Mouse (Mus musculus): ENCODE data around the gene Wwp2. TPM values are rescaled to one million over a fixed set of nuclear protein-coding genes. Genes with fewer than 3 reads are reported as not detected.
"Not testable (repeated sequence)": the region's sequence is repeated elsewhere in the genome, so short reads cannot be mapped to it uniquely, and the experiment has no call there.

Gene Wwp2
- total RNA-seq, 2 experiments from 2014 or later: 15.2 to 23.4 TPM

DNA sequence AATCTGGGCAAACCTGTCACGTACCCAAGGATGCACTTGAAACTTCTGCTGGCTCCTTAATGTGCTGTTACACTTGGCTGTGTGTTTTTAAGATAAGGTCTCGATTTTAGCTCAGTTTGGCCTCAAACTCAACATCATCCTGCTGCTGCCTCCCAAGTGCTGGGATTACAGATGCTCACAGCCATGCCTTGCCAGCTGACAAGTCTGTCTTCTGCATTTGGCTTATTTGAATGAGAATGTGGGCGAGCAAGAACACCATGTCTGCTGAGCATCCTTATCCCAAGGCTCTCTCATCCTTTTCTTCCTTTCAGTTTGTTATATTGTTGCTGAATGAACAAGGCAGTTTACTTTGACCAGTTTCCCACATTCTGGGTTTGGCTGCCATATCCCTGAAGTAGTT, 39.4 kb downstream of the Wwp2 start:
- no peak for DNase-seq

DNA sequence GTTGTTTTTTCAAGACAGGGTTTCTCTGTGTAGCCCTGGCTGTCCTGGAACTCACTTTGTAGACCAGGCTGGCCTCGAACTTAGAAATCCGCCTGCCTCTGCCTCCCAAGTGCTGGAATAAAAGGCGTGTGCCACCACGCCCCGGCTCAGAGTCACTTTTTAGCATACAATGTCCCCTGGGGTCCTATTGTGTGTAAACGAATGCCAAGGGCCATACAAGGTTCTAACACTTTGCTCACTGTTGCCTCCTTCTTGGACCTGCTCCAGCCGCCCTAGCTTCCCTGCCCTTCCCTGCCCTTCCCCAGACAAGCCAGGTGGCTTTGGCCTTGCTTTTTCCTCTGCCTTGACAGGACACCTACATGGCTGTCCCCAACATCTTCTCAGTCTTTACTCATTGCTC, 40.6 kb downstream of the Wwp2 start:
- DNase-seq: not testable (repeated sequence)

DNA sequence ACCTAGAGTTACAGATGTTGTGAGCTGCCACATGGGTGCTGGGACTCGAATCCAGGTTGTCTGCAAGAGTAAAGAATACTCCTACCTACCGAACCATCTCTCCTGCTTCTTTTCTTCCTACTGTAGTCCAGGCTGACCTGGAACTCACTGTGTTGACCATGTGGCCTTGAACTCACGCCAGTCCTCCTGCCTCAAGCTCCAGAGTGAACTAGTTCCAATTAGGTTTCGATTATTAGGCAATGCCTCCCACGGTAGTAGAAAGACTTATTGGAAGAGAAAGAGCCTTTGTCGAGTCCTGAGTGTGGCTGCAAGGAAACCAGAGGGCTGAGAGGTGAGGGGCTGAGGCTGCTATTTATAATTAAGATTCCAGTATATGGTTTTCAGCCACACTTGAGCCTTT, 42.6 kb downstream of the Wwp2 start:
- no peak for DNase-seq

DNA sequence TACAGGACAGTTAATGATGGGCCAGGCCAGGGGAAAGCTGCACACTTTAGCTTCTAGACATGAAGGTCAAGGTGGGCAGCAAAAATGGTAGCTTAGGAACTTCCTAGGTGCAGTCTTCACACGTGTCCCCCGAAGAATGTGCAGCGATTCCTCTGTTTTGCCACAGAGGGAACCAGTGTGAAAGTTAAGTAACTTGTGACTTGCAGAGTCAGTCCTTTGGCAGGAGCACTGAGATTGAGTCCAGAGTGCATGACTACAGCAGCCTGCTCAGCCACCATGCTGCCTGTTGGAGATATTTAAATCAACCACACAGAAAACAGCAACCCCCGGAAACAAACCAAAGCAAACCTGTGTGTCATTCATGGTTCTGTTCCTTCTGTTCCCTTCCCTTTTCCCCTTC, 44.3 kb downstream of the Wwp2 start:
- DNase-seq: no peak

DNA sequence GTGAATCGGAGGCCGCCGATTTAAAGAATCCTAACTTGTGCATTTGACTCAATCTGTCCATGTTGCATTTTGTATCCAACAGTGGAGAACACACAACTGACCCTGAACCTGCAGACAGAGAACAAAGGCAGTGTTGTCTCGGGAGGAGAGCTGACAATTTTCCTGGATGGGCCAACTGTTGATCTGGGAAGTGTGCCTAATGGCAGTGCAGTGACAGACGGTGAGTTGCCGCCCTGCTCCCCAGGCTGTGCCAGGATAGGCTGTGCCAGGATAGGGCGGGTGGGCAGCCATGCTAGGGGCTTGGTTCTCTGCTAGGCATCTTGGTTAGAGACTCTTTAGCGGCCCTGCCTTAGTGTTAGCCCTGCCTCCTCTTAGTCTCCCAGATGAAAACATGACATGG, 47.1 kb downstream of the Wwp2 start:
- DNase-seq: no peak

DNA sequence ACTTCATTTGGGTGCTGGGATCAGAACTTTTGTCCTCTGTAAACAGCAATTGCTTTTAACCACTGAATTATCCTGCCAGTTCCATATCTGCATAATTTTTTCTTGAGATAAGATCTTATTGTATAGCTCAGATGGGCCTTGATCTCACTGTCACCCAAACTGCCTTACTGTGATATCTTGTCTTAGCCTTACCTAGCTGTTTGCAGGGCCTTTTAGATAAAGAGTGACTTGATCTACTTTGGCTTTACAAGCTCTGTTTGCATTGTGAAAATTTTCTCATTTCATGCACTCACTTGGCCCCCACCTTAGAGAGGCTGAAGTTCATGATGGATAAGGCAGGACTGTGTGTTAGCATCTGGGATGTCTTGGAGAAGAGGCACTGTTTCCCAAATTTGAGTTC, 48.8 kb downstream of the Wwp2 start:
- no peak for DNase-seq

DNA sequence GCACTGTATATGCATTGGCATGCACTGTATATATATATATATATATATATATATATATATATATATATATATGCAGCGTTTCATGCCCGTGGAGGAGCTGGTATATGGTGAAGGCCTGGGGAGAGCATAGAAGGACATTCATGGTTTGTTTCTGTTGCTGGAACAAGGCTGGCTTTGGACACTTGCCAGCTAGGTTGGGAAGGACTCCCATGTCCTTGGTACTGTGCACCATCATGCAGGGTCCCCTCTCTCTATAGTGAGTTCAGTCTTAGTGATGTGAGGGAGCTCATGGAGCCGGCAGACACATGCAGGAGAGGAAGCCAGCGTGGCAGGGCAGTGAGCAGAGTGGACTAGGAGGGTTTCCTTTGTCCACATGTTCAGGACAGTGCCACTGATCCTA, 52.4 kb downstream of the Wwp2 start:
- DNase-seq: no peak

DNA sequence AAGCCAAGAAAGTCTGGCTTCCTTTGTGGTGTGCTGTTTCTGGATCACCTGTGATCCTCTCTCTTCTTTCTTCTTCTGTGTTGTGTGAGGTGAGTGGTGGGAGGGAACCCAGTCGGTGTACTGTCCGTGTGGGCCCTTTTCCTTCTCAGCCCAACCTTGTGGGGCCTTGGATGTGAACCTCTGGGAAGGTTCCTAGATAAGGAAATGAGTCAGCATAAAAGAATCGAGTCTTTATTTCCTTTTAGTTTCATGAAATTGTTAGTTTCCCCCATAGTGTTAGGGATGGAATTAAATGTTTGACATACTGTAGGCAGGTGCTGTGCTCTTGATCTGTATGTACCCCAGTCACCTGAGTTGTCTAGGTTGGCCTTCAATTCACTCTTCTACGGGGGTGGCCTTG, 52.9 kb downstream of the Wwp2 start:
- no peak for DNase-seq

DNA sequence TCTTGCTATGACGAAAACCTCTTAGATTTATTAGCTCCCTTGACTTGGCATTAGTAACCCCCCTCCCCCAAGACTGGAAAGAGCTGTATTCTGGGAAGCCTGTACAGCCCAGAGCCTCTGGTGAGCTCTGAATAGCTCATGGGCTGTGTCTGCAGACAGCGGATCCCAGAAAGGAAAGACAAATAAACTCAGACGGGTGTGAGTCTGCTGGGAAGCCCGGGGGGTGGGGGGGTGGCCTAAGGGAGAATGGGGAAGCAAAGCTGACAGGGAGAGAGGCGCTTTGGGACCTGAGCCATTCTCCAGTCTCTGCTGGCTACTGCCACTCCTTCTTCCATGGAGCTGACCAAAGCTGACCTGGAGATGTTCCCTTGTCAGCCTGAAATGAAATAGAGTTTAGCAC, 53.8 kb downstream of the Wwp2 start:
- DNase-seq: no peak

DNA sequence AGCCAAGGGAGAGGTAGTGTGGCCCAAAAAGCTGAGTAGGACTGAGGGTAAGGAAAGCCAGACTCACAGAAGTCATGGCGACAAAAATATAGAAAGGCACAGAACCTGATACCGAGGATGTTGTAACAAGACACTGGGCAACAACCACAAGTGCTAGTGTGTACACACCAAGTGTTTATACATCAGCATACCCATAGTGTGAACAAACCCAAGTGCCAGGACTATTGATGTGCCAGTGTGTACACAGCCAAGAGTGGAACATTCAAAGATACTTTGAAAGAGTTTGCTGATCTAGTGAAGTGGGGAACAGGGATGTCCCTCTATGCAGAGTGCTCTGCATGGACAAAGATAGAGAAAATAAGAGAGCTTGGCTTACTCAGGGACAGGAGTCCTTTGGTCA, 54.5 kb downstream of the Wwp2 start:
- DNase-seq: no peak

DNA sequence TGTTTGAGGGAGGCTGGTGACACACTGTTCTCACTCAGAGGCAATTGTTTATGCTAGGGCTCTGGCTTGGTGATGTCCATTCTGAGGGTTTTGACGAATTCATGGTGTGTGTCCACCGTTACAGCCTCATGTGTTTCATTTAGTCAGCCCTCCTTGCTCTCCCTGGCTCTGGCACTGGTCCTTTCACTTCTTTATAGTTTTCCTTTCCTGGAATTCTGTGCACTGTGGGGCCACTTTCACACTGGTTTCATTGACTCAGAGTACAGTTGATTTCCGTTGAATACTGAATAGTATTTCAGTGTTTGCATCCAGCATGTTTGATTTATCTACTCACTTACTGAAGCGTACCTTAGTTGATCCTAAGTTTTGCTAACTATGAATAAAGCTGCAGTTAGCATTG, 55.0 kb downstream of the Wwp2 start:
- DNase-seq: no peak

DNA sequence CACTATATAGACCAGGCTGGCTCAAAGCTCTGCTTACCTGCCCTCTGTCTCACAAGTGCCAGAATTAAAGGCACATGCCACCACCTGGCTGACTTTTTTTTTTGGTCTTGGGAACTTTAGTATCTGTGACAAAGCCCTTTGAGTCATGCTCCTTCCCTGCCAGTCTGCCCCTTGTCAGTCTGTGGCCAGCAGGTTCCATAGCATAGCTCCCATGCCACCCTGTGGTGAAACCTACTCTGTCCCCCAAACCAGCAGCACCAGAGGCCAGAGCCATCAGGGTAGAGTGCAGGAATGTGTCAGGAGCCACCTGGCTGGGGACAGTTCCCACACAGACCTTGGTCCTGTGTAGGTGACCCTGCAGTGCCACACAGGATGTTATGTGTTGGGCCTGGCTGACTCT, 55.7 kb downstream of the Wwp2 start:
- no peak for DNase-seq

DNA sequence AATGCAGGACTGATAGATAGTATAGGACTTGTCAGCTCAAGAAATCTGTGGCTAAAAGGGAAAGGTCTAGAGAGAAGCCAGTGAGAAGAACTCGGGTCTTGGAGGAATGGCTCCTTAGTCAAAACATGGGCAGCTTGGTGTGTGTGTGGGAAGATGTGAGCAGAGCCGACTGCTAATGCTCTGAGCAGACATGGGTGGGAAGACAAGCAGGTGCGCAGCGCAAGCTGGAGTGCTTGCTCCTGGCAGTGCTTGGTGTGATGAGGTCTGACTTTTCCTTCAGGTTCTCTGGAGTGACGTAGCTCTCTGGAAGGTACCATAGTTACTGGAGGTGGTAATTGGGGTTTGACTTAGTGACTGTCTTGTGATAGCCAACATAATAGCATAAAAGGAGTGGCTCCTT, 56.6 kb downstream of the Wwp2 start:
- no peak for DNase-seq

DNA sequence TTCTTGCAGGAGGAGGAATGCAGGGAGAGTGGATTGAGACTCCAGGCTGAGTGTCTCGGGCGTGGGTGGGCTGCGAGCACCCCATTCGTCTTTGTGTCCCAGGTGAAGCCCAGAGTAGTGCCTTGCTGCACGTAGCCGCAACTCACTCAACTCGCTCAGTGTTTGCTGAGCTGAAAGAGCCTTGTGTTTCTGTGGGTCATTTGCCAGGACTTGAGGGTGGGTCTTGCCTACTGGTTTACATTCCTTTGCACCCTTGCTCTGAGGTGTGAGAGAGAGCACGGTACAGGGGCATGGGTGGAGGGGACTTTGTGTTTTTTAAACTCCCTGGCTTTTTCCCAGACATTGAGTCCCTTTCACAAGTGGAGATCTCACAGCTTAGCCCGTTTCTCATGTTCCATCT, 59.3 kb downstream of the Wwp2 start:
- no peak for DNase-seq

DNA sequence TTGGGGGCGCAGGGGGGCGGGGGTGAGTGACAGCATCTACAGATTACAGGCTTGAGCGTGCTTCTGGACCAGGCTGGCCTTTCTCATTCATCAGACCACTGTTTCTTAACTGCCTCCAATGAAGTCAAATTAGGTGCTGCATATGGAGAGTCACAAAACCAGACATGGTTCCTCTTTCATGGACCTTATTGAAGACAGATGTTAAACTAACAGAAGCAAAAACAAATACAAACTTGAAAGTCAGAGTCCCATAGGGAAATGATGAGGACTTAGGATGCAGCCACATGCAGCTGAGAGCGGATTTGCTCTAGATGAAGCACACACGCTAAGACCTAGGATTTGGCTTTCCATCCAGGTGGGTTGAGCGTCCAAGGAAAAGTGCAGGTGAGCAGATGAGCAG, 61.5 kb downstream of the Wwp2 start:
- DNase-seq: no peak

DNA sequence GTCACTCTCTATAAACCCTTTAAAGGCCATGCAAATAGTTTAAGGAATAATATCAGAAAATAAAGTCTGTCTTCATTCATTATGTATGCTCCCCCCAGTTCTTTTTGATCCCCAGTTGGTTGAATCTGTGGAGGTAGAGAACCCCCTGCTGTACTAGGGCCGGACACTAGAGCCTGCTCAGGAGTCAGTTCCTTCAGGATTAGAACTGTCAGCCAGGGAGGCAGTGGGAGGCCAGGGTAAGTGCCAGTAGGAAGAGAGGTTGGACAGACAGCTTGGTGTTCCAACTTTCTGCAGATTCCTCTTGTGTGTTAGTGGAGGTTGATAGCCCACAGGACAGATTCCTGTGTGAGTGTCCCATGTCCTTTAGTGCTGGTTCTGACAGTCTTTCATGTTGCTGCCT, 62.2 kb downstream of the Wwp2 start:
- no peak for DNase-seq

DNA sequence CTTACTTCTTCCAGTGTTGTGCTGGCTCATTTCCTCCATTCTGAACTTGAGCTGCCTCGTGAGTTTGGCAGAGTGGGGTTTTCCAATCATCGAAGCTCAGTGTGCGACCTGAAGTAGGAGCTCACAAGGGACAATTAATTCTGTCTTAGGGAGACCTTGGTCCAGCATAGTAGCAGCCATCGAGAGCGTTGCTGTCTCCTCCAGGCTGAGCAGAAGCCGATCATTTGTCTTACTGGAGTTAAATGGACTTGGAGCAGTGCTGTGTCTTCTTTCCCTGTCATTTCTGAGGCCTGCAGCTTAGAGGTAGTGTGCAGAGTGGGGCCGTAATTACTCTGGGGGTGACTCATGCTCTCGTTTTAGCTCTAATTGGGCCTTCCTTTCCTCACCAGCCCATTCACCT, 62.6 kb downstream of the Wwp2 start:
- no peak for DNase-seq

DNA sequence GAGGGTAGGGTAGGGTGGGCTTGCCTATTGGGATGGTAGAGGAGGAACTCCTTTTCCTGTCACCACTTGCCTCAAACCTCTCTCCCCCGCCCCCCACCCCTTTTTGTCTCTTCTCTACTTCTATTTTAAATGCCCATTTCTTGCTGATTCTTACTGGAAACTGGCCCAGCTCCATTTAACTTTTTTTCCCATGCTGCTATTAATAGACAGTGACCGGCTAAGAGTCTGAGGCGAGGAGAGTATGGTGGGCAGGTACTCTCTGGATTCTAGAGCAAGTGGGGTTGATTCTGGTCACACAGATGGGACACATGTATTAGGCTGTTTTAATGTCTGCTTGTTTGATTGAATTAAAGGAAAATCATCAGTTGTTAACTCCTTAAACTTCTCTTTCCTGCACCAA, 63.4 kb downstream of the Wwp2 start:
- no peak for DNase-seq

DNA sequence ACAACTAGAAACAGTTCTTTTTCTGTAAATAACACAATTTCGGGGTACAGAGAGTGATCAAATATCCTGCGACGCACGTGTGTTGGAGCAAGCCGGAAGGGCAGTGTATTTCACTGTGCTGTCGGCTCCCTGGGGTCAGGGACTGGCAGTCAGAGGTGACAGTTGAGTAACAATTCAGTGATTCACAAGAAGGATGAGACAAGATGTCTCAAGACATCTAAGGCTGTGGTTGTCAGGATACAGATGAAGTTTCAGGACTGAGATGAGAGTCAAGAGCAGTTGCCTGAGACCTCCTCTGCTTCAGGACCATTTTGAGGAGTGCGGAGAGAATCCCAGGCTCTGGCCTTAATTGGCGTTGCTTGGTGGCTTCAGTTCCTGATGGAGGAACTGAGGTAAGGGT, 66.2 kb downstream of the Wwp2 start:
- no peak for DNase-seq

DNA sequence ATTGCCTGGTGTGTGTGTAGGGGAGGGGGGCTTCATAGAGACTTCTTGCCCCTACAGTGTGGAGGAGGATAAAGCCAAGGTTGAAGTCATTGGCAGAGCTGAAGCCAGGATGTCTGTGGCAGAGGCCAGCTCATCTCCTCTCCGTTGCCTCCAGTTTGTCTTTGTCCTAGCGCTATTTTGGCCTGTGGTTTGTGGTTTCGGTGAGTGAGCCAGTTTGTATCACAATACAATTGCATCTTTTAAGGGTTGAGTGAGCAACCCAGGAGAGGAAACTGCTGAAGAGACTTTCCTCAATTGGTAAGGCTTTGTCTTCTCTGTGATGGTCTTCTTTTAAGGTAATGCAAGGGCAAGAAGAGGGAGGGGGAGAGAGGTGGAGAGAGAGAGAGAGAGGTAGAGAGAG, 66.8 kb downstream of the Wwp2 start:
- no peak for DNase-seq

DNA sequence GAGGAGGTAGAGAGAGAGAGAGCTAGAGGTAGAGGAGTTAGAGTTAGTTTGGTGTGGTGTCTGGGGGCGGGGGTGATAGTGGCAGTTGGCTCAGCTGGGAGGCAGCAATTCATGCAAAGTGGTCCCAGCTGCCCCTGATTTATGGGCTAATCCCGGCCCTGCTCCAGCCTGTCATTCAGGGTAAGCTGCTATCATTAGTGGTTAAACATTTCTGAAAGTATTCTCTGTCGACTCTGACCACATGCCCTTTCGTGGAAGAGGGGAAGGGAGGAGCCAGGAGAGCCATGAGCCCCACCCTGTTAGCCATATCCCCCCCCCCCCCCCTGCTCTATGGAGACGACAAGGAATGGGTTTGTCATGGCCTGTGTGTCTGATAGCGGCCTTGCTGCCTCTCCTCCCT, 67.2 kb downstream of the Wwp2 start:
- DNase-seq: no peak

DNA sequence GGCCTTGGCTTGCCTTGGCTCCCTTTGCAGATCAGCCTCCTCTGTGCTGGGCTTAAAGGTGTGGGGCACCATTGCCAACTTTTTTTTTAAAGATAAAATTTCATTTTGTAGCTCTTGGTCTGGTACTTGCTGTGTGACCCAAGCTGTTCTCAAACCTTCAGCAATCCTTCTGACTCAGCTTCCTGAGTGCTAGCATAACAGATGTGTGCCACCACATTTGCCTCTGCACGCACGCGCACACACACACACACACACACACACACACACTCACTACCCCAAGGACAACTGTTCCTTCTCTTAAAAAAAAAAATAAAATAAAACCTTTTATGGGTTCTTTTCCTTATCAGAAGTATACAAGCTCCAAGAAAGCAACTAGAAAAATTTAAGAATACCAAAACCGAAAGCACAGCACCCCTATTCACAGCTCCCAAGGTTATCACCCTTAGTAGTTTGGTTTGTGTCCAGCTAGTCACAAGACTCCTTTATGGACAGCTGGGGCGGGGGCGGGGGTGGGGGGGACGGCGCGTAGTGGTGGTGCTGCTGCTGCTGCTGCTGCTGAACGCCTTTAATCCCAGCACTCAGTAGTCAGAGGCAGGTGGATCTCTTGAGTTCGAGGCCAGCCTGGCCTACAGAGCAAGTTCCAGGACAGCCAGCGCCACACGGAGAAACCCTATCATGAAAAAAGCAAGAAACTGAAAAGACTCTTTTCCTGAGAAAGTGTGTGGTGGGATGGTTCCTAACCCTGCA, 68.2 kb downstream of the Wwp2 start:
- no peak for DNase-seq

DNA sequence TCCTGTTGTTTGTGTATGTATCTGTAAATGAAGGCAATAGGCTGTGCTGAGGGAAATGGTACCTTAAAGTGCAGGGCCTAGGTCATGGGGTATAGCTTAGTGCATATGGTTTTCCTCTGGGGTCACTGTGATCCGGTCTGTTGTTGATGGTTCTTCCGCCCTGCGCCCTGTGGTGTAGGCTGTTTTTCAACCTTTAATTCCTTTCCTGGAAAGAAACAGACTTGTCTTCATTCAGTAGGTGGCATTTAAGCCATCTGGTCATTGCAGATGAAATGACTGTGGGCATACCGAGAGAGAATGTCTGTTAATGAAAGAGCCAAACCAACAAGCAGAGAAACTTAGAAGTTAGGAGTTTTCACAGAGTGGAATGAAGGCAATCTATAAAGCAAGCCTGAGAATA, 69.1 kb downstream of the Wwp2 start:
- DNase-seq: no peak

DNA sequence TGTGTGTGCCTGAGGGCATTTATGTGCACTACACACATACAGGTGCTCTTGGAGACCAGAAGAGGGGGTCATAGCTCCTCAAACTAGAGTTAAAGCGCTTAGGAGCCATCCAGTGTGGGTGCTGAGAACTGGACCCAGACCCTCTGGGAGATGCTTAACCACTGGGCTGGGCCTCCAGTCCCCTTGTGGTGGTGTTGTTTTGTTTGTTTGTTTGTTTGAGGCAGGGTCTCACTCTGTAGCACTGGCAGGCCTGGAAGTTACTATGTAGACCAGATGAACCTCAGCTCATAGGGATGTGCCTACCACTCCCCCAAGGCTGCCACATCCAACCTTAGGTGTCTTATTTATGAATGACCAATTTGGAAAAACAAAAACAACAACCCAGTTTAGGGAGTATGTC, 70.9 kb downstream of the Wwp2 start:
- DNase-seq: no peak

DNA sequence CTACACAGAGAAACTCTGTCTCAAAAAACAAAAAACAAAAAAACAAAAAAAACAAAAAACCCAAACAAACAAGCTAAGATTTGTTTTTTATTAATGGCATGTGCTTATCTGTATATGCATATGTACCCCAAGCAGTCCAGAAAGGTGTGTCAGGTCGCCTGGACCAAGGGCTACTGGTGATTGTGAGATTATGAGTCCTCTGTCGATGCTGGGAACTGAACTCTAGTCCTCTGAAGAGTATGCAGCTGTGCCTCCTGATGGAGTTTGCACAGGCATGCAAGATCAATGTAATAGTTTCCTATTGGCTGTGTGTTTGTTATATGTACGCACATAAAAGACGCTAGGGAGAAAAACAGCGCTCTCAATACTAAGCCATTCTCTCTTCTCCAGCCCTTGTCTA, 74.0 kb downstream of the Wwp2 start:
- no peak for DNase-seq

Measured in gastrocnemius, postnatal 10 days (tissue).